Mouse (Mus musculus): ENCODE data around the gene Zfp239.

GRCm38 (mm10) chr6:117907979-117908355 lies 46.1 kb downstream of the Zfp239 start:
- TF ChIP-seq CTCF (IDR thresholded peaks at IDR 0.05; ENCODE audit: extremely low read depth, insufficient read length, insufficient replicate concordance, low read depth, low read length) (no peak), POLR2A (IDR thresholded peaks at IDR 0.05; ENCODE audit: low read depth, low read length) (no peak)

Measured in small intestine, adult 2 months (tissue).